Mouse (Mus musculus) midbrain, embryonic 12.5 days (tissue): Measurements from ENCODE around the gene Olfr994. TPM values are rescaled to one million over a fixed set of nuclear protein-coding genes. Genes with fewer than 3 reads are reported as not detected.

Source experiments
- ATAC-seq: fragments of 200-750 bp; cut with Nextera tagmentation; 2 replicates; pipeline ENCODE4 v1.8.0; 2017; ENCODE audit warnings: low read depth, moderate TSS enrichment, moderate library complexity; ENCODE audit not compliant: low FRiP score
- H3K27ac ChIP-seq: fragments of 300-500 bp; sonication (generic); replicated peaks from 2 replicates; pipeline ENCODE4 v1.5.1; 2016; ENCODE audit warnings: mild to moderate bottlenecking
- H3K27me3 ChIP-seq: fragments of 300-500 bp; sonication (generic); 2 replicates; pipeline ENCODE4 v1.6.1; 2016; ENCODE audit warnings: mild to moderate bottlenecking
- H3K36me3 ChIP-seq: fragments of 300-500 bp; sonication (generic); 2 replicates; pipeline ENCODE4 v1.6.1; 2016
- H3K4me1 ChIP-seq: fragments of 300-500 bp; sonication (generic); 2 replicates; pipeline ENCODE4 v1.6.1; 2016
- H3K4me2 ChIP-seq: fragments of 300-500 bp; sonication (generic); replicated peaks from 2 replicates; pipeline ENCODE4 v1.6.1; 2016; ENCODE audit warnings: mild to moderate bottlenecking, moderate library complexity
- H3K4me3 ChIP-seq: fragments of 300-500 bp; sonication (generic); 2 replicates; pipeline ENCODE4 v1.5.1; 2016; ENCODE audit warnings: mild to moderate bottlenecking
- H3K9ac ChIP-seq: fragments of 300-500 bp; sonication (generic); replicated peaks from 2 replicates; pipeline ENCODE4 v1.6.1; 2016; ENCODE audit warnings: mild to moderate bottlenecking, moderate library complexity
- H3K9me3 ChIP-seq: fragments of 300-500 bp; sonication (generic); 2 replicates; pipeline ENCODE4 v1.6.1; 2016; ENCODE audit warnings: mild to moderate bottlenecking
- WGBS: fragments of 180-500 bp; shearing (Covaris S2); methylation state at CpG from one replicate; pipeline ENCODE4 v1.1.7; 2016; 5-methylcytosine and 5-hydroxymethylcytosine counted together
- polyA plus RNA-seq: library from polyadenylated mRNA; unstranded; fragments of >200 nt; fragmentation: Nextera tagmentation; extraction: Ambion mirVana; gene quantifications from 2 replicates; pipeline ENCODE4 v1.2.1, GENCODE M21; 2016

Olfr994 gene
- polyA plus RNA-seq: not detected in 2 replicates

DNA sequence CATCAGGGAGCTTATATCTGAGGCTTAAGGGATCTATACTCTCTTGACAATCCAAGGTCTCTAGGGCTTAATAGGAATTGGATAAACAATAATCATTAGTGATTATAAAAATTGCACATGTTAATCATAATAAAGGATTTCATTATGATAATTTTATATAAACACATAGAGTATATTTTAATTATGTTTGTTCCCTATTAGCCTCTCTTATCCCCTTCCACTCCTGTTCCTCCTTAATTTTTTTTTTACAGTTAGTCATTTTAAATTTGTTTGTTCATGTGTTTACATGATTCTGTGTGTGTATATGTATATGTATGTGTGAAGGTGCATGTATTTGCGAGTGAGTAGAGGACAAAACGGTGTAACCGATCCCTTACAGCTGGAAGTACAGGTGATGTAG, at the start of gene Olfr994:
Gene Olfr994 (minus strand): TSS at position 101 of the 400 bp plus-strand sequence.
- H3K4me3 ChIP-seq: no peak within 1 kb of the TSS
- no peak within 1 kb of the TSS for H3K9ac ChIP-seq
- 90% methylated on average over 3 of the region's 3 CpGs for whole genome bisulfite sequencing
- H3K27ac ChIP-seq: no peak within 1 kb of the TSS
- H3K4me2 ChIP-seq: no peak within 1 kb of the TSS
- ATAC-seq: no peak
- H3K4me1 ChIP-seq: no peaks in the 10 kb centered on the region
- no peaks in the 10 kb centered on the region for H3K9me3 ChIP-seq
- no peaks in the 10 kb centered on the region for H3K27me3 ChIP-seq
- H3K36me3 ChIP-seq: no peaks in the 10 kb centered on the region

DNA sequence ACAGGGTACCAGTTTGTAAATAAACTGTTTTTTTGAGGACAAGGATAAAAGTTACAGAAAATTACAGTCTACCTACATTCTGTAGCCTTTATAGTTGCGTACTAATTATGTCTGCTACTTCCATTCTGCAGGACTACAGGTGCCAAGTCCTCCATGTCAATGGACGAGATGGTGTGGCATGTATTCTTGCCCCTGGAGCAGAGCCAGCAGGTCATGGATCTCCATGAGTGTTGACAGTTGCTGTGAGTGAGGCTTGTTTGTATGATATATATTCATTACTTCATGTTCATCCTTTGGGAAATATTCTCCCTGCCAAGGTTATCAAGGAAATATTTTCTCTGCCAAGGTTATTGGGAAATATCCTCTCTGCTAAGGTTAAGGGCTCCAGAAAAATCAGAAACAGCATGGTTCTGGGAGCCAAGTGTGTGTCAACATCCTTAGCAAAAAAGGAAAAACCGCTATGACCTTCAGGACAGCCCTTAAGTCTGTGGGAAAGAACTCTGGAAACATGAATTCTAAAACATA, 30.6 kb upstream of the Olfr994 start:
- no peaks in the 10 kb centered on the region for H3K9me3 ChIP-seq
- 82% methylated on average over 3 of the region's 3 CpGs for WGBS
- no peaks in the 10 kb centered on the region for H3K4me1 ChIP-seq
- no peak overlapping the region for H3K9ac ChIP-seq
- H3K4me3 ChIP-seq: no peak overlapping the region
- no peak overlapping the region for H3K27ac ChIP-seq
- ATAC-seq: no peak
- no peaks in the 10 kb centered on the region for H3K27me3 ChIP-seq
- H3K4me2 ChIP-seq: no peak overlapping the region
- no peaks in the 10 kb centered on the region for H3K36me3 ChIP-seq

DNA sequence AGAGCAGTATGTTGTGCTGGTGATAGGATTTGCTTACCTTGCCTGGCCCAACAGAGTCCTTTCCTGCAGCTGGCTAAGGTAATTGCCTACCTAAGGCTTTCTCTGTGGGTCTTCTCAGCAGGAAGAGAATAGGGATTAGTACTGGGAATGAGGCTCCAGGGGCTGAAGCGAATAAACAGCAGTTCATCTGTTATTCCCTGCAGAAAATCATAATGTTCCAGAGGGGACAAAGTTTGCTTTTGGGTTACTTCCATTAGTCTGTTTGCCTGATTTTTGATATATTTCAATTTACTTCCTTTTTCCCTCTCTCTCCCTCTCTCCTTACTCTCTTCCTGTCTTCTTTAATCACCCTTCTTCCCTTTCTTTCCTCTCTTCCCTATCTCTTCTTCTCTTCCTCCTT, 7.3 kb upstream of the Olfr994 start, which contains the start of gene Olfr995:
Gene Olfr995 (minus strand): TSS at position 101 of the 400 bp plus-strand sequence.
- no peak for ATAC-seq
- no peak within 1 kb of the TSS for H3K27ac ChIP-seq
- no peak within 1 kb of the TSS for H3K9ac ChIP-seq
- H3K4me2 ChIP-seq: no peak within 1 kb of the TSS
- H3K27me3 ChIP-seq: no peaks in the 10 kb centered on the region
- no peaks in the 10 kb centered on the region for H3K36me3 ChIP-seq
- WGBS: 24% methylated on average over 1 of the region's 1 CpGs
- no peaks in the 10 kb centered on the region for H3K9me3 ChIP-seq
- H3K4me3 ChIP-seq: no peak within 1 kb of the TSS
- no peaks in the 10 kb centered on the region for H3K4me1 ChIP-seq

DNA sequence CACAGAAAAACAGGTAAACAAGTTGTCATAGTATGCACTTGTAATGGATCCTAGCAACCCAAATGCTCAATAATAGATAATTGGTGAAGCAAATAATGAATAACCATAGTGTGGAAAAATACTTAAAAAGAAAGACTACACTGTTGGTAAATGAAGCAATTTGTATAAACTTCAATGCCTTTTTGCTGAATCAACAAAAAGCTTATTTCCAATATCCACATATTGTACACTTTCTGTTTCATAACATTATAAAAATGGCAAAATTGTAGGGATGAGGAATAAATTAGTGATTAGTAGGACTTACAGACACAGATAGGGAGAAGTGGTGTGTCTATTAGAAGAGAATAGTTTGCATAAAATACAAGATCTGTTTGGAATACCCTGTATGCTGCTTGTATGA, 6.3 kb upstream of the Olfr994 start:
- Histone ChIP-seq H3K9me3 (no peaks in the 10 kb centered on the region), H3K4me3 (no peak overlapping the region), H3K27me3 (no peaks in the 10 kb centered on the region), H3K4me2 (no peak overlapping the region), H3K4me1 (no peaks in the 10 kb centered on the region), H3K36me3 (no peaks in the 10 kb centered on the region), H3K9ac (no peak overlapping the region), H3K27ac (no peak overlapping the region)
- no peak for ATAC-seq

DNA sequence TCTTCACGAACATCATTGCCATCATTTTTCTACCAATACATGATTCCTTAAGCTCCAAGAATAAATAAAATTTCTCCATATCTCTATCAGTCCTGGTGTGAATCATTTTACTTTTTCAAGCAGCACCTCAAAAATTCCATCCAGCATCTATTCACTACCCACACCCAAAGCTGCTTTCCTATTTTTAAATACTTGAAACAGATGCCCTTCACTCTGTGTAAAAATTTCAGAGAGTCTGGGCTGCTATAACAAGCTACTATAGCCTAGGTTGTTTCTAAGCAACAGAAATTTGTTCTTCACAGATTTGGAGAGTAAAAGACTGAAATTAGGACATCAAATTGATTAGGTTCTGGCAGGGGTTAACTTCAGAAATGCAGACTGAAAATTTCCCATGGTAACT, 10.4 kb downstream of the Olfr994 start:
- no peak overlapping the region for H3K4me2 ChIP-seq
- no peaks in the 10 kb centered on the region for H3K9me3 ChIP-seq
- H3K27me3 ChIP-seq: no peaks in the 10 kb centered on the region
- H3K4me3 ChIP-seq: no peak overlapping the region
- H3K9ac ChIP-seq: no peak overlapping the region
- 87% methylated on average over 1 of the region's 1 CpGs for WGBS
- no peak overlapping the region for H3K27ac ChIP-seq
- ATAC-seq: no peak
- no peaks in the 10 kb centered on the region for H3K4me1 ChIP-seq
- H3K36me3 ChIP-seq: no peaks in the 10 kb centered on the region

DNA sequence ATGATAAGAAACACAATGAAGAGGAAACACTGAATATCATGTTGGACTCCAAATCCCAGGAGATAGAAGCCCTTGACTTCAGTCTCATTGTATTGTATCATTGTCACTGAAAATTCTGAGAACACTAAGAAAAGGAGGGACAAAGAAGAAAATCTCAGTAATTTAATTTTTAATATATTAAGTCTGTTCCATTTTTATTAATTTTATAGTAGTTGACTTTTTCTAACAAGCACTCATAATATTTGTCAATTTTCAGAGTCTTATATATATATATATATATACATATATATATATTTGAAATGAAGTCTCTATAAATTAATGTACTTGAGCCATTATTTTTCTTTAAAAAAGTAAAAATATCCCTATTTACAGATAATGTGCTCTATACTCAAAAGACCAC, 21.5 kb downstream of the Olfr994 start, which contains the start of gene Olfr993:
Gene Olfr993 (minus strand): TSS at position 101 of the 400 bp plus-strand sequence.
- Histone ChIP-seq H3K4me2 (no peak within 1 kb of the TSS), H3K4me3 (no peak within 1 kb of the TSS), H3K27ac (no peak within 1 kb of the TSS), H3K9me3 (no peaks in the 10 kb centered on the region), H3K9ac (no peak within 1 kb of the TSS), H3K36me3 (no peaks in the 10 kb centered on the region), H3K27me3 (no peaks in the 10 kb centered on the region), H3K4me1 (no peaks in the 10 kb centered on the region)
- ATAC-seq: no peak

DNA sequence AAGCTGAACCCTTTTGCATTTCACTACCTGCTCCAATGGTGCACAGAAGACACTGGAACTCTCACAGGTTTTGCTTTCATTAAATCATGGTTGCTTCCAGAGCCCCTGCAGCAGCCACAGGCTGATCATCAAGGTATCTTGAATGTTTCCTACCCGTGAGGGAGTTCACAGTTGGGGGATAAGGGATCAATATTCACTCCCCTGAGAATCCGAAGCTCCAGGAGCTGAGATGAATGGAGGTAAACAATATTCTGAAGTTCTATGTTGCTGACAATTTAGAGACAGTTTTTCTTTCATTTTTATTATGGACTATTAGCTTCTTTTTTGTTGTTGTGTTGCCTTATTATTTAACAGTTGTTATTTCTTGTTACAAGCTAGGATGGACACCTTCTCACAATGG, 26.9 kb downstream of the Olfr994 start, which contains the start of gene Olfr992:
Gene Olfr992 (minus strand): TSS at position 101 of the 400 bp plus-strand sequence.
- no peak within 1 kb of the TSS for H3K4me2 ChIP-seq
- no peaks in the 10 kb centered on the region for H3K36me3 ChIP-seq
- H3K4me1 ChIP-seq: no peaks in the 10 kb centered on the region
- no peak for ATAC-seq
- no peak within 1 kb of the TSS for H3K27ac ChIP-seq
- no peak within 1 kb of the TSS for H3K4me3 ChIP-seq
- H3K9ac ChIP-seq: no peak within 1 kb of the TSS
- H3K27me3 ChIP-seq: no peaks in the 10 kb centered on the region
- WGBS: 65% methylated on average over 2 of the region's 2 CpGs
- H3K9me3 ChIP-seq: no peaks in the 10 kb centered on the region

Other genes with a start within 250 kb of the Olfr994 start
- 2.1 and 2.9 TPM in 2 replicates for gene Lrrc55, start 239.3 kb downstream of the Olfr994 start, polyA plus RNA-seq
- not detected in 2 replicates for gene Olfr987, start 97.1 kb downstream of the Olfr994 start, polyA plus RNA-seq
- gene Olfr988, start 73.2 kb downstream of the Olfr994 start, polyA plus RNA-seq: not detected in 2 replicates
- gene Olfr992, start 27.0 kb downstream of the Olfr994 start, polyA plus RNA-seq: not detected in 2 replicates
- gene Olfr993, start 21.6 kb downstream of the Olfr994 start, polyA plus RNA-seq: not detected in 2 replicates
- gene Olfr995, start 7.2 kb upstream of the Olfr994 start, polyA plus RNA-seq: not detected in 2 replicates
- not detected in 2 replicates for gene 4833423E24Rik, start 82.6 kb upstream of the Olfr994 start, polyA plus RNA-seq
- gene Olfr996, start 142.8 kb upstream of the Olfr994 start, polyA plus RNA-seq: not detected in 2 replicates
- gene Olfr998, start 152.5 kb upstream of the Olfr994 start, polyA plus RNA-seq: not detected in 2 replicates
- gene Olfr1000, start 175.5 kb upstream of the Olfr994 start, polyA plus RNA-seq: not detected in 2 replicates
- gene Olfr1002, start 214.3 kb upstream of the Olfr994 start, polyA plus RNA-seq: not detected in 2 replicates
- gene Olfr154, start 228.0 kb upstream of the Olfr994 start, polyA plus RNA-seq: not detected in 2 replicates
- not detected in 2 replicates for gene Olfr1006, start 242.3 kb upstream of the Olfr994 start, polyA plus RNA-seq